ENCODE assay signal across 12 mouse cellular contexts in genomic region chr17:78586318-78587105, GRCm38 (mm10).
DNase-seq lines count a peak whose midpoint lies in the region; ATAC-seq and TF ChIP-seq lines count a peak whose summit lies in the region.
"Had no signal": no experiment of that assay in that cellular context is flagged by ENCODE, and none has a peak within 500 bp of the region (broad histone marks: within the 10 kb centered on the region; RNA-seq: fewer than 3 reads in every experiment).

No protein-coding gene starts in this region.

- peaks cover 10% of the 10 kb centered on the region for H3K4me1 ChIP-seq in heart, embryonic 13.5 days
- H3K4me1 ChIP-seq in heart, adult 2 months (ENCODE audit: control insufficient read depth, insufficient read depth, low read length), result peaks cover 4% of the 10 kb centered on the region
- no peaks in the 10 kb centered on the region for H3K4me1 ChIP-seq in stomach, embryonic 15.5 days
- H3K4me1 ChIP-seq in stomach, postnatal 0 days (replicated peaks; ENCODE audit: control insufficient read depth, insufficient read depth), result no peaks in the 10 kb centered on the region
- peaks cover 39% of the 10 kb centered on the region for H3K4me1 ChIP-seq in liver, embryonic 13.5 days (replicated peaks)
- H3K4me1 ChIP-seq: neural tube, embryonic 12.5 days had no signal

- DNase-seq in heart, adult 2 months, result no peak
- no peak for DNase-seq in stomach, postnatal 0 days (ENCODE audit: low spot score)
- DNase-seq in liver, embryonic 13.5 days, result no peak
- peak; percentile 13 for DNase-seq in thymus, postnatal 25 days
- DNase-seq in layer of hippocampus, adult 9-10 months (ENCODE audit: low spot score), result no peak
- DNase-seq in layer of hippocampus, postnatal 10 days (ENCODE audit: low spot score in 2 of 2), result no peak
- DNase-seq: adrenal gland, postnatal 25 days; kidney, adult 8-10 months; midbrain, embryonic 14.5 days had no signal

- no peak for TF ChIP-seq POLR2A in heart, adult 2 months (IDR thresholded peaks at IDR 0.05; ENCODE audit: insufficient read depth, low read depth, low read length)

- ATAC-seq in heart, embryonic 13.5 days (ENCODE audit: extremely low read depth, insufficient number of reproducible peaks, low FRiP score, low TSS enrichment), result no peak
- no peak for ATAC-seq in stomach, embryonic 15.5 days (ENCODE audit: insufficient read depth, low FRiP score, low read depth)
- no peak for ATAC-seq in stomach, postnatal 0 days (ENCODE audit: low FRiP score, low TSS enrichment)
- ATAC-seq in liver, embryonic 13.5 days (ENCODE audit: low read depth), result peak; percentile 59

- no peaks in the 10 kb centered on the region for H3K36me3 ChIP-seq in heart, embryonic 13.5 days
- no peaks in the 10 kb centered on the region for H3K36me3 ChIP-seq in heart, adult 2 months (ENCODE audit: control insufficient read depth, insufficient read depth, low read length)
- H3K36me3 ChIP-seq in stomach, embryonic 15.5 days, result no peaks in the 10 kb centered on the region
- H3K36me3 ChIP-seq in stomach, postnatal 0 days (ENCODE audit: control insufficient read depth, insufficient read depth, low read length), result no peaks in the 10 kb centered on the region
- H3K36me3 ChIP-seq in liver, embryonic 13.5 days, result no peaks in the 10 kb centered on the region
- H3K36me3 ChIP-seq: neural tube, embryonic 12.5 days had no signal

- H3K9me3 ChIP-seq in heart, embryonic 13.5 days, result no peaks in the 10 kb centered on the region
- no peaks in the 10 kb centered on the region for H3K9me3 ChIP-seq in stomach, embryonic 15.5 days
- H3K9me3 ChIP-seq in stomach, postnatal 0 days (ENCODE audit: control insufficient read depth, low read length), result no peaks in the 10 kb centered on the region
- H3K9me3 ChIP-seq in liver, embryonic 13.5 days (replicated peaks), result no peaks in the 10 kb centered on the region
- H3K9me3 ChIP-seq: neural tube, embryonic 12.5 days had no signal

- no peak for TF ChIP-seq CTCF in heart, adult 2 months (IDR thresholded peaks at IDR 0.05)
- TF ChIP-seq CTCF in stomach, postnatal 0 days (IDR thresholded peaks at IDR 0.05; ENCODE audit: low read depth), result no peak

- H3K27ac ChIP-seq in heart, embryonic 13.5 days (replicated peaks), result no peak overlapping the region
- no peak overlapping the region for H3K27ac ChIP-seq in heart, adult 2 months
- no peak overlapping the region for H3K27ac ChIP-seq in stomach, embryonic 15.5 days
- H3K27ac ChIP-seq in stomach, postnatal 0 days (replicated peaks), result no peak overlapping the region
- peak overlapping the region; percentile 76 for H3K27ac ChIP-seq in liver, embryonic 13.5 days
- H3K27ac ChIP-seq: neural tube, embryonic 12.5 days had no signal

- whole genome bisulfite sequencing in heart, embryonic 13.5 days, result 77% methylated on average over 12 of the region's 12 CpGs
- 80% methylated on average over 12 of the region's 12 CpGs for WGBS in heart, adult 2 months
- whole genome bisulfite sequencing in stomach, embryonic 15.5 days, result 80% methylated on average over 12 of the region's 12 CpGs
- WGBS in stomach, postnatal 0 days, result 76% methylated on average over 12 of the region's 12 CpGs
- WGBS in liver, embryonic 13.5 days (ENCODE audit: insufficient replicate concordance), result 55% methylated on average over 12 of the region's 12 CpGs

- H3K4me3 ChIP-seq in heart, embryonic 13.5 days, result no peak overlapping the region
- H3K4me3 ChIP-seq in heart, adult 2 months, result no peak overlapping the region
- no peak overlapping the region for H3K4me3 ChIP-seq in stomach, embryonic 15.5 days (replicated peaks)
- H3K4me3 ChIP-seq in stomach, postnatal 0 days (ENCODE audit: low read depth, low read length), result no peak overlapping the region
- H3K4me3 ChIP-seq in liver, embryonic 13.5 days (replicated peaks), result peak overlapping the region; percentile 34
- H3K4me3 ChIP-seq: neural tube, embryonic 12.5 days had no signal

- peak overlapping the region; percentile 43 for H3K4me2 ChIP-seq in heart, embryonic 13.5 days
- peak overlapping the region; percentile 5; the same call in 1 of the 2 replicates for H3K4me2 ChIP-seq in stomach, embryonic 15.5 days
- H3K4me2 ChIP-seq in stomach, postnatal 0 days (replicated peaks; ENCODE audit: low read depth), result no peak overlapping the region
- peak overlapping the region; percentile 58 for H3K4me2 ChIP-seq in liver, embryonic 13.5 days
- H3K4me2 ChIP-seq: neural tube, embryonic 12.5 days had no signal

- H3K9ac ChIP-seq in heart, embryonic 13.5 days, result no peak overlapping the region
- H3K9ac ChIP-seq in heart, adult 2 months (ENCODE audit: low read depth, low read length), result no peak overlapping the region
- H3K9ac ChIP-seq in stomach, embryonic 15.5 days, result no peak overlapping the region
- H3K9ac ChIP-seq in stomach, postnatal 0 days (ENCODE audit: low read length), result no peak overlapping the region
- H3K9ac ChIP-seq in liver, embryonic 13.5 days, result peak overlapping the region; percentile 23
- H3K9ac ChIP-seq: neural tube, embryonic 12.5 days had no signal

- peaks cover 23% of the 10 kb centered on the region; the same call in 1 of the 2 replicates for H3K27me3 ChIP-seq in heart, embryonic 13.5 days (replicated peaks)
- no peaks in the 10 kb centered on the region for H3K27me3 ChIP-seq in heart, adult 2 months (ENCODE audit: control insufficient read depth, insufficient read depth, low read length)
- no peaks in the 10 kb centered on the region for H3K27me3 ChIP-seq in stomach, embryonic 15.5 days (replicated peaks)
- H3K27me3 ChIP-seq in stomach, postnatal 0 days (ENCODE audit: control insufficient read depth, insufficient read depth, low read length), result no peaks in the 10 kb centered on the region
- H3K27me3 ChIP-seq in liver, embryonic 13.5 days, result no peaks in the 10 kb centered on the region
- H3K27me3 ChIP-seq: neural tube, embryonic 12.5 days had no signal

- no peaks in the 10 kb centered on the region for H3K79me2 ChIP-seq in heart, adult 2 months (replicated peaks; ENCODE audit: control insufficient read depth, insufficient read depth, low read length)

- no peak for TF ChIP-seq EP300 in heart, adult 2 months (IDR thresholded peaks at IDR 0.05; ENCODE audit: insufficient read depth, low read depth, low read length)
- TF ChIP-seq EP300 in stomach, postnatal 0 days (optimal IDR thresholded peaks at IDR 0.05), result no peak

- intact Hi-C loops in heart, adult 2 months (cut with DNase I), result no loop called here
